Mouse (Mus musculus): ENCODE results near the gene Gm20538.
A peak's percentile ranks its signal among the peaks of the same experiment; 100 is the strongest.

Gene Gm20538

DNA sequence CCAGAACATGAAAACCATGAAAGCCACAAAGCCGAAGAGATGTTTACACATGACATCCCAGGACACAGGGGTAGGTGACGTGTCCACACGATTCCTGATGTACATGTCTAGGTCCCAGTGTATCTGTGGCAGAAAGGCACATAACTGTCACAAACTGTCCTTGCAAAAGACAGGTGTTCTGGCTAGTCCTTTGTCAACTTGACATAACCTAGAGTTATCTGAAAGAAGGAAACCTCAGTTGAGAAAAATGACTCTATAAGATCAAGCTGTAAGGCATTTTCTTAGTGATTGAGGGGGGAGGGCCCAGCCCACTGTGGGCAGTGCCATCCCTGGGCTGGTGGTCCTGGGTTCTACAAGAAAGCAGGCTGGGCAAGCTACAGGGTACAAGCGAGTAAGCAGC lies at the start of gene Gm20538:
TSS of gene Gm20538 (minus strand) at position 101 of the 400 bp plus-strand sequence.
- no peak for DNase-seq (ENCODE audit: low spot score)

DNA sequence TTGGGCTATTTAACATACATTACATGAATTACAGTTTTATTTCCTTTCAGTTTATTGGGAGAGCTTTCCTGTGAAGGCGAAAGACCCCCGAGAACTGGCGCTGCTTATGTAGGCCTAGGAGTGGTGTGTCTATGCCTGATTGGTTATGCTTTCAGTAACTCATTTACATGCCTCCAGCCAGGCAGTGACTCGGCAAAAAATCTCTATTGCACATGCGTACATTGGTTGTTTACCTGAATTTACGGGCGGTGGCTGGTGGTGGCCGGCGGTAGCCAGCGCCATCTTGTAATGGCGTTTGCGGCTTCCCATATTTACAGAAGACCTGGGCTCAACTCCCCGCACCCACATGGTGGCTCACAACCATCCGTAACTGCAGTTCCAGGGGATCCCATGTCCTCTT lies 41.5 kb upstream of the Gm20538 start:
- DNase-seq (ENCODE audit: low spot score): no peak

DNA sequence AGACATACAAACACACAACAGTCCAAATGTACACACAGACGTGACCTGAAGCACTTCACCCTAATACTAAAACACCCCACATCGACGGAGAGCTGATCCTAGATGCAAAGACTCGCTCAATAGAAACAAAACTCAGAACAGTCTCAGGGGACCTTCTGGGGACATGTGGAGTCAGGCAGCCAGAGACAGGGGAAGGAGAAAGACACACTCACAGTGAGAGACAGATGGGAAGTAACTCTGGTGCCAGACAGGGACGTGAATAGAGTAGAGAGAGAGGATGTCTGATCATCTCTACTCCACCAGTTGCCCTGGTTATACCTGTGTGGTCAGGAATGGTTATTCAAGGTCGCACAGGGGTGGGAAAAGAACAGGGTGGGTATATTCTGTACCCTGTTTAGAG lies 39.0 kb upstream of the Gm20538 start:
- no peak for DNase-seq (ENCODE audit: low spot score)

DNA sequence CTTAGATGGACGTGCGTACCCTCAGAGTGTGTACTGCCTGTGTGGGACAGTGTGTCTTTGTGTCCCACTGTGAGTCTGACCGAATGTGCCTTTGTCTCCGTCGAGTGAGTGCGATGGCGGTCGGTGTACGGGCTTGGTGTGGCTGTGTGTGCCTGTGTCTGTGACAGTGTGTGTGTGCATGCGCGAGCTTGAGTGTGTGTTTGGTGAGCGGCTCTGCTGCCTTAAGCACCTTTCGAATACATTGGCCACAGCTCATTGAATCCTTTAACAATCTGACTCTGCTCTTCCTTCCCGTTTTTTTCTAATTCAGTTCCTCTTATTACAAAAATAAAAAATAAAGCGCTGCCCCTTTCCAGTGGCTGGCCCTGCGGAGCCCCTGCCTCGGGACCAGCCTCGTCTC lies 38.4 kb upstream of the Gm20538 start:
- DNase-seq (ENCODE audit: low spot score): no peak

DNA sequence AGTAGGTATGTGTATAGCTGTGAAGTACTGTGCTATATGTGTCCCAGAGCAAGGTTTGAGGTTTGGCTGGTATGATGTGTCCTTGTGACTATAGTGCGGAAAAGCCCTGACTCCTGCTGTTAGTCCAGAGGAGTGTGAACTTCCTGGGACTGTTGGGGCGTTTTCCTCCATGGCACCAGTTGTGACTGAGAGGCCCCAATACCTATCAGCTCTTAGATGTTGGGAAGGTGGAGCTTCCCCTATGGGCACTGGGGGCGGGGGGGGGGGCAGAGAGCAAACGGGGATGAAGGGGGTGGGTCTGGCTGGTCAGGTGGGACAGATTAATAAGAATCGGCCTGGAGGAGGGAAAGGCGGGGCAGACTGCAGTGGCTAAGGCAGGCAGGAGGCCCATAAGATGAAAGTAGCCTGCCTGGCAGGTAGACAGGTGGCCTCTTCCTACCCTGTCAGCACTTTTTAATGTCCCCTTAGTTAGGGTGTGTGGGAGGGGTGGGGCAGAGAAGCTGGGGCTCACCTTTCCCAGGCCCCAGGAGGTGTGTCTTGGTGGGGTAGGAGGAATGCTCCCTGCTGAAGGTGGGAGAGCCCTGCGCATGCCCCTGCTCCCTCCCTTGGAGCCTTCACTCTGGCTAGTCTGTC lies 37.1 kb upstream of the Gm20538 start:
- no peak for DNase-seq (ENCODE audit: low spot score)

DNA sequence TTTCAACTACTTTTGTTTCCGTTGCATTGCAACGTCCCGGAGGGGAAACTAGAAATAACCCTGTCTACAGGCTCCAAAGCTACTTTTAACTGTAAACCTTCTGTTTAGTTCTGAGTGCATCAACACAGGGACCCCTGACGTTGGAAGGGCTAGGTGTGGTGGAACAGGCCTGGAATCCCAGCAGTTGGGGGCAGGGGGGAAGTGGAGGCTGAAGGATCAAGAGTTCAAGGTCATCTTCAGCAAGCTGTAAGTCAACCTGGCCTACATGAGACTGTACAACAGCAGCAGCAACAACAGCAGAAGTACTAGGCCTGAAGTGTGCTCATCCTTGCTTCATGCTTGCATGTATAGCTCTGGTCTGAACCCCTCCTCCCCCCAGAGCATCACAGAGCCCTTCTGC lies 35.4 kb upstream of the Gm20538 start:
- DNase-seq (ENCODE audit: low spot score): no peak

DNA sequence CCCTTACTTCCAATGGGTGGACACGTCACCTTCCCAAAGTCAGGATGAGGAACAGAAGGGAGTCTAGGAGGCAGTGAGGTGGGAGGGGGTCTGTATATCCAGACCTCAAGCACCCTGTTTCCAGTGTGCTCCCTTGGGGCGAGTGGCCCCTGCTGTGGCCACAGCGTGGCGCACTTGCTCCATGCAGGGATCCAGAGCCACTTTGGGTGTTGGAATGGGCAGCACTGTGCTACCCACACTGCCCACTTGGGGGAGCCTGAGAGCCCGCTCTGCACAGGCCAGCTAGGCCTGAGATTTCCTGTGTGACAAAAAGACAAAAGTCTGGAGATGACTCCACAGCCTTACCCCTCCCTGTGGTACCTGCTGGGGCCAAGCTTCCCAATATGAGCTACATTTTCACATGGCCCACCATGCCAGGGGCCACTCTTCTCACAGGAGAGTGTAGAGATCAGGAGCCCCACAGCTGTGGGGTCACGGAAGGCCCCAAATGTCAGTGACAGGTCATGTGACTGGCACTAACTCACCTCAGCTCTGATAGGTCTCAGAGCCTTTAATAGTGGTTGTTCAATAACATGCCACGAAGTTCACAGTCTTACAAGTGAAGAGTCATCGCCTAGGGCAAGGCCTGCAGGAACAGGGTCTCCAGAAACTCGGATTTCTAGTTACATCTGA lies 30.1 kb upstream of the Gm20538 start:
- peak; percentile 73 for DNase-seq (ENCODE audit: low spot score)

DNA sequence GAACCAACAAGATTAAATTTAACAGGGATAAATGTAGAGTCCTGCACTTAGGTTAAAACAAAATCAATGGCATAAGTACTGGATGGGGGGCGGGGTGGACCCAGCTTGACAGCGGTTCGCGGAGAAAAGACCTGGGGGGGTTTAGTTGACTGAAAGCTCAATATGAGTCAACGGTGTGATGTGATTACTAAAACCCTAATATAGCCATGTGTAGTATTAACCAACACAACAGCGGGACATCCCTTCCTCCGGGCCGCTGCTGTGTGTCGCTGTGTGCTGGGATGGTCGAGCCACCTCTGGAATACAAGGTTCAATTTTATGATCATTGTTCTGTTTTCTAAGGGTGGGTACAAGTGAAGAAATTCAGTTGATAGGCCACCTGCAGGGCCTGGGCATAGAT lies 29.5 kb upstream of the Gm20538 start:
- no peak for DNase-seq (ENCODE audit: low spot score)

DNA sequence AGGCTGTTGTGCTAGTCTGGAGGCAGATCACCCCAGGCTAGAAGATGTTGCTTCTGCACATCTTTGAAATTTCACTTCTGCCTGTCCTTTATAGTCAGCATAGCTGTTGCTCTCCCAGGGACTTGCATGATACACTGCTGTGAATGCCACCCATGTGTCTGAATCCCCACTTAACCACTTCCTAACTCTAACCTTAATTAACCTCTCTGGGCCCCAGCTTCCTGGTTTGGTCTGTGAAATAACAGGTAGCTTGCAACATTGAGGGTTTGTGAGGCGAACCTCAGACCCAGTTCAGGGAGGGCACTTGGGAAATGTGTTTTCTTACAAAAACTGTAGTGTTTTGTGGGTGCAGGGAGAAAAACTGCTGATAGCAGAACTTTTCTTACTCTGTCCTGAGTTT lies 25.4 kb upstream of the Gm20538 start:
- no peak for DNase-seq (ENCODE audit: low spot score)

DNA sequence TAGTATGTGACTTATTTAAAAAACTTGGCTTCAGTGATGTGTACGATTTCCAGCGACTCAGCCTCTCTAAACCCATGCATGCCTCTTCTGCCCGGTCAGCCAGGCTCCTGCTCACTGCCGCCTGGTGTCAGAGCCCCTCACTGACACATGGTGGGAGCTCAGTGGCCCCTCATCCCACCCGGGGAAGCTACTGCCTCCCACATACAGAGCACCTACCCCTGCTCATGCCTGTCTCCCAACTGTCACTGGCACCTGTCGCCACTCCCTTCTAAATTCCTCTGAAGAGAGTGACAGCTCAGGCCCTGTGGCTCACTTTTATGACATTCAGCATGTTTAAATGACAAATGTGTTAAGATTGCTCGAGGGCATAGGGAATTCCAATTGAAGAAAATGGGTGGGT lies 23.6 kb upstream of the Gm20538 start:
- DNase-seq (ENCODE audit: low spot score): no peak

DNA sequence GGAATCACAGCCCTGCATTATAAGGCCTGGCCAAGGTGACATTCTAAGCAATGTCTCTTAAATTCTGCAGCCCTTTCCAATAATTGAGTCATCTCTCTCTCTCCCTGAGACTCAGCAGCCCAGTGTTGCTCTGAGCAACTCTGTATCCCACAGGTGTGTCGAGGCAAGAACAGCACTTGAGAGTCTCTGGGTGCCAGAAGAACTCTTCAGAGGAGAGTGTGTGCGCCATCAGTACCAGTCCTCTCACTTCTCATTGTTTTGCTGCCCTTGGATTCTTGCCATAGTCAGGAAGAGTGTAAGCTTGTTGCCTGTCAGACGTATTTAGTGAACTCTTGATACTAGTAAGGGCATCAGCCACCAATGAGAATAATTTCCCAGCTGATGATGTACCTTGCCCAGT lies 15.1 kb upstream of the Gm20538 start:
- no peak for DNase-seq (ENCODE audit: low spot score)

DNA sequence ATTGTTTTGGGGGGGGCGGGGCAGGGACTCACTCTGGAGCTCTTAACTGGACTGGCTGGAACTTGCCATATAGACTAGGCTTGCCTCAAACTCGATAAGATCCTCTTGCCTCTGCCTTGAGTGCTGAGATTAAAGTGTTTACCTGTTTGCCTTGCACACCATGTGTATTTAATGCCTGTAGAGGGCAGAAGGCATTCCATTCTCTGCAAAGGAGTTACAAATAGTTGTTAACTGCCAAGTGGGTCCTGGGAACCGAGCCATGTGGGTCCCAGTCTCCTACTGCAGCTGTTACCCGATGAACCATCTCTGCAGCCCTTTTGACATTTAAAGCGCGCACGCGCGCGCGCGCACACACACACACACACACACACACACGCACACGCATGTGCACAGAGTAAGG lies 11.4 kb upstream of the Gm20538 start:
- DNase-seq (ENCODE audit: low spot score): no peak

DNA sequence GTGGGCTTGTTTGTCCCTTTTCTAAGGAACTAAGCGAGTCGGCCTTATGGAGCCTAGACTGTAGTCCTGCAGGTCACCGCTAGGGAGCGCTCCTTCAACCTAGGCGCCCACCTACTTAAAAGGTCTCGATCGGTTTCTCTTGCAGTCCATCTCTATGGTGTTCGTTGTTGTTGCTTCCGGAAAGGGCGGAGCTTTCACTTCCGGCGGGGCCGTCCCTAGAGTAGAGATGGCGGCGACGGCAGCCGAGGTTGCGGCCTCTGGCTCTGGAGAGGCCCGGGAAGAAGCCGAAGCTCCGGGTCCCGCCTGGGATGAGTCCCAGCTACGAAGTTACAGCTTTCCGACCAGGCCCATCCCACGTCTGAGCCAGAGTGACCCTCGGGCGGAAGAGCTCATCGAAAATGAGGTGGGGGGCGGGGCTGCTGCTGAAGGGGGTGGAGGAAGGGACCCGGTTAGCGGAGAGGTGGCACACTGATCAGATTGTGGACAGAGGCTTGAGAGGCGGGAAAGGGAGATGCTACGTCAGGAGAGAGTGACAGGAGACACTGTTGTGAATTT lies 10.1 kb upstream of the Gm20538 start, which contains the start of gene Hif1an:
TSS of gene Hif1an (plus strand) at position 199 of the 555 bp plus-strand sequence.
- DNase-seq (ENCODE audit: low spot score): peak; percentile 87

DNA sequence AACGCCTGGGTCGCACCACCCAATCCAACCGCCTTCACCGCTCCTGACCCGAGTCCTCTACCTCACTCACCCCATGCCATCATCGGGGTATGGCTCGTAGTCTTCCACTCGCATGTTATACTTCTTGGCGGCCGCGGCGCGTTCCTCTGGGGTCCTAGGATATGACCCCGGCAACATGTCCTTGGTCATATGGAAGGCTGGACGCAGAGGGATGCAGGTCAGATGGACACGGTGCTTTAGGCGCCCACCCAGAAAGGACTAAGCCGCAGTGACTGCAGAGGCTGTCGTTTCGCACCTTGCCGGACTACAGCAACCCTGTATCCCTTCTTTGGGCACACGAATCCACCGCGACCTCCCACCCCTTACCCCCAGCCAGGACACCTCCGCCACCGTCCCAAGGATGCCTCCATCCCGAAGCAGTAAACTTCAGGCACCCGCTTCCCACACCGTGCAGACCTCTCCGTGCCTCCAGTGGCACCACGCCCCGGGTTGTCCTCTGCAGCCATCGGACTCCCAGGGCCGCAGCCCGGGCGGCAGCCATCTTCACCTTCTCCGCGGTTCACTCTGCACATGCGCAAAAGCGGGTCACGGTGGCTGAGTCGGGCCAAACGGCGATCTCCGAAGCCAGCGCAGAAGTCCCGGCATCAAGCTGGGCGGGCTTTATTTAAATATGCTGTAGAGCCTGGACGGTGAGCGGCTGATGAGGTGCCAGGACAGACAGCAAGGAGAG lies 2.4 kb upstream of the Gm20538 start, which contains the start of gene Ndufb8:
TSS of gene Ndufb8 (minus strand) at position 580 of the 730 bp plus-strand sequence.
- peak; percentile 87 for DNase-seq (ENCODE audit: low spot score)

DNA sequence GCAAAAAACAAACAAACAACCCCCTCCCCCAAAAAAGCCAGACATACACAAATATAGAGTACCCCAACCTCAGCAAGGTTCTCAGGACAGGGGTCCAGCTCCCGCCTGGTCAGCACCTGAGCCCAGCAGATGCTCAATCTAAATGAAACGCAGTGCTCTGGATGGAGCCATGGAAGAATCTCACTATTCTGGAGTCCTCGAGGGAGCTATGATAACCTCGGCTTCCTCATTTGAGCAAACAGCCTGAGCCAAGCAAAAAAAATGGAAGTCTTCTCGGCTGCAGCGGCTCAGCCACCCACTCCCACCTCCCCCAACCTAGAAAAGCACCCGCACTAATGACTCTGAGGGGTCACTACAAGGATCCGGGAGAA lies 1.8 kb upstream of the Gm20538 start:
- DNase-seq (ENCODE audit: low spot score): no peak

DNA sequence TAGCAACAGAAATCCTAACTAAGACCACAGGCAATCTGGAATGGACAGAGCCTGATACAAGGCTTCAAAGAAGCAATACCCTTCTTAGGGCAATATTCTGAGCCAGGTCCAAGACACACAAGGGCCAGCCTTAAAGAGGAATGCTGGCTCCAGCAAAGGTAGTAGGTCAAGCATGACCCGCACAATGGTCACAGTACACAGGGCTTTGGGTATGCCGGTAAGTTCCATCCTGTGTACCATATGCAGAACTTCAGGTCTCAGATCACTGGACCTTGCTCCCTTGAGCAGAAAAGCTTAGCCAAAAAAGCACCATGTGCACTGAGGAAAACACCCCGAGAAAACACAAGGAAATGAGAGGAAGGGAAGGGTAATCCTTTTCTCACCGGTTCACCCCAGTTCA lies 655 bp upstream of the Gm20538 start:
- DNase-seq (ENCODE audit: low spot score): no peak

DNA sequence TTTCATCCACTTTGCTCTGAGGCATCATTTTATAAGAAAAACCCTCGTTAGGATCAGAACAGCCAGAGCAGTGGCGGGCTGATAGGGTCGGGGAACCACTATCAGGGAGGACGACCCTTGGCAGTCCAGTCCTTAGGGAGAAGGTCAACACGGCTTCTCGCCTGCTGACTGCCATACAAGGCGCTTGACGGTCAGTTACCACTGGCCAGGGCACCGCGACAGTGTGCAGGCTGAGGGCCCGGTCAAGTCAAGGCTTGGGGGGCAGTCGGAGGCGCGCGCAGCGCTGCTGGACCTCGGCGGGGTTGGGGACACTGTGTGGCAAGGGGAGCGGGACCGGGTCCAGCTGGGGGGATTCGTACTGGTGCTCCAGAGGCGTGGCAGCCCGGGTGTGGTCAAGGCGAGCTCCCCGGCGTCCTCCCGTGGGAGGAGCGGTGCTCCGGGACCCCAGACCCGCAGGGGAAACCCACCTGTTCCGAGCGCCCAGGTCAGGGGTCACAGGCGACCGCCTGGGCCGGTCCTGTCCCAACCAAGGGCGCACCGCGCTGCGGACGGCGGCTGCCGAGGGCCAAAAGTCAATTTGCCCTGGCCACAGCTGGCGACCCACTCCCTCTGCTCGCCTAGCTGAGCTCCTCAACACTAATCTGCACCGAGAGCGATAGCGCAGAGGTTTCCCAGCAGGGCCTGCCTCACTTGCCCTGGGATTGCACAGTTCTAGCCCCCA lies 7.2 kb downstream of the Gm20538 start, which contains the start of gene Sec31b:
TSS of gene Sec31b (minus strand) at position 544 of the 721 bp plus-strand sequence.
- DNase-seq (ENCODE audit: low spot score): no peak

DNA sequence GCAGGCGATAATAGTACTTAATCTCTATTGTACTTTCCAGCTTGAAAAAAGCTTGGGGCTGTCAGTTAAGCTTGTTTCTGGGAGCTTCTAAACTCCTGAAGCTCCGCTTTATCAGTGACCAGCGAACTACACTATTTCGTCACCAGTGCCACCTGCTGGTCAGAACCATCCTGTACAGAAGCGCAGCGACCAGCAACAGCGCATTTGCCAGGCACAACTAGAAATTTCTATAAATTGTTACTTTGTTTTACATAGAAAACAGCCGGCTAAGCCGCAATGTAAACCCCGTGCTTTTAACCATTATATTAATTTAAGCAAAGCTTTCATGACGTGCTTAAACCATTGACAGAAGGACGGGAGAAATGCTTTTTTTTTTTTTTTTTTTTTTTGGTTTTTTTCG lies 7.9 kb downstream of the Gm20538 start:
- peak; percentile 60 for DNase-seq (ENCODE audit: low spot score)

DNA sequence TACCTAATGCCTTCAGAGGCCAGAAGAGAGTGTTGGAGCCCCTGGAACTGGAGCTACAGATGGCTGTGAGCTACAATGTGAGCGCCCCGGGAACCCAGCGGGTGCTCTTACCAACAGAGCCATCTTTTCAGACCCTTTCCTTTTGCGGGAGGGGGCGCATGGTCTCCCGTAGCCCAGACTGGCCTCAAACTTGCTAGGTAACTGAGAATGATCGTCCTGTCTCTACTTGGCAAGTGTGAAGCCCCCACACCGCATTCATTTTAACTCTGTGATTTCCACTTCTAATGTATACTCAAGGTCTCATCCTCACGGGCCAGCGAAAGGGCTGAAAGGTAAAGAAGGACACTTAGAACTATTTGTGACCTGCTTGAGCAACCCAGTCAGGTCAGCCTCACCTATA lies 8.3 kb downstream of the Gm20538 start:
- DNase-seq (ENCODE audit: low spot score): no peak

DNA sequence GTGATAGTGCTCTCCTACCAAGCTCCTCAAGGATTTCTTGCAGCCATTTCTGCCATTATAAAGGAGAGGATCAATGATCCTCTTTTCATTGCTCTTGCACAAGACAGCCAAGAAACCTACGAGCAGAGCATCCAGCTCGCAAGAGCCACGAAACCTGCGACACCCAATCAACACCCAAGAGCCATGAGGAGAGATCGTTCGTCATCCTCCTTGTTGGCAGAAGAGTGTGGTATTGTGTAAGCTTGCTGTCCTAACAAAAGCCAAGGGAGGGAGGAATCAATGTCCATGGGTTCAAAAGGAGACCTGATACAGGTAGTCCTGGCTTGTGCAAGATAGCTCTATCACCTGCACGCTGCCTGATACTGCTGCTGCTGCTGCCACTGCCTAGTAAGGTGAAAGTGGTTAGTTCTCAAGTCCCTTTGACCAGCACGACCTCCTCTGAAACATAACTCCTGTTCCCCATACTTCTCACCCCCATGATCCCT lies 9.9 kb downstream of the Gm20538 start:
- DNase-seq (ENCODE audit: low spot score): no peak

DNA sequence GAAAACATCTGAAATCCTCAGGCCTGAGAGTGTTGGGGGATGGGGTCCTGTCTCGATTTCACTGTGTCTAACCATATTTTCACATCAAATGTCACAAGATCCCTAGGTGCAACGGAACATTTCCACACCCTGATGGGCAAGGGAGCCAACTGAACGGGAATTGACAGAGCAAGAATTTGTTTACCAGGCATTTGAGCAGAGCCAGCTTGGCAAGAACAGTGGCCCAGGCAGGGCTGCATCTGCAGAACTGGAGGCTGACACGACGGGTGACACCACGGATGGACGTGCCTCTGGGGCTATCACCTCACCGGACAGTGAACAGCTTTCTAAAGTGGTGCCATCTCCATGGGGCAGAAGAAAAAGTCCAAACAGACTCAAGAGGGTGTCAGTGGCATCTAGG lies 15.2 kb downstream of the Gm20538 start:
- DNase-seq (ENCODE audit: low spot score): no peak

DNA sequence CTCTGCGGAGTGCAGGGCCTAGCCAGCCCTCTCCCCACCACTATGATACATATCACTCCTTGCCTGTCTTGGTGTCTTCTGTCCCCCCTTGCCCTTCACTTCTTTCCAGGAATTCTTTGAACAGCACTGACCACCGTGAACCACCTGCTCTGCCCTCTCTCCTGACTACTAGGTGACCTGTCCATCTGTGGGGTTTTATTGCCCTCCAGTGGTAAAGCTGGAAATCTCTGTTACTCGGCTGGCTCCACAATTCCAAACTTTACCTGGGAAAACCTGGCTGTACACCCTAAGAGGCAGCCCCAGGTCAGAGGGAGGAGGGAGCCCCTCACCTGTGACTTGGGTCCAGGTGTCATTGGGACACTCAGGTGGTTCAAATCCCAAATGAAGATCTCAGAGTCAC lies 17.3 kb downstream of the Gm20538 start:
- DNase-seq (ENCODE audit: low spot score): no peak

Data from spleen, adult 12 weeks (tissue).